In the genomic region with DNA sequence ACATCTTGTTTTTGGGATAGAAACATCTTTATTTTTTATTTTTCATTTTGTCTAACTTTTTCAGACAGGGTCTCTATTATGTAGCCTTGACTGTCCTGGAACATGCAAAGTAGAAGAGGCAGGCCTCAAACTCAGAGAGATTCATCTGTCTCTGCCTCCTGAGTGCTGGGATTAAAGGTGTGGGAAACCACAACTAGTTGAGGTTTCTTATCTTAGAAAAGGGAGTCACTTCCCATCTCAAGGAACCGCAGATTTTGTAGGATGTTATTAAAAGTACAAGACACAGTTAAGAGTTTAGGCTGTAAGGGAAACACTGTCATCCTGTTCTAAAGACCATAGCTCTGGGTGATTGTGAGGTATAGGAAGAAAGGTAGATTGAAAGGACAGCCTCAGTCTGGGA, we compare ENCODE assay signal across 35 mouse cellular contexts.
"Had no signal": no experiment of that assay in that cellular context is flagged by ENCODE, and none has a peak within 500 bp of the region (broad histone marks: within the 10 kb centered on the region; RNA-seq: fewer than 3 reads in every experiment).

No protein-coding gene starts in this region.

- ATAC-seq: hindbrain, embryonic 16.5 days; hindbrain, postnatal 0 days; inflammation-experienced regulatory T-cells, adult 6 months; intestine, embryonic 15.5 days; intestine, embryonic 16.5 days; intestine, postnatal 0 days had no signal

- H3K4me2 ChIP-seq: heart, embryonic 11.5 days; heart, embryonic 12.5 days; heart, embryonic 13.5 days; heart, embryonic 15.5 days; hindbrain, embryonic 12.5 days; hindbrain, embryonic 13.5 days; hindbrain, embryonic 14.5 days; hindbrain, embryonic 15.5 days; intestine, embryonic 15.5 days; kidney, embryonic 15.5 days had no signal

- H3K4me3 ChIP-seq: heart, embryonic 12.5 days; heart, embryonic 13.5 days; heart, embryonic 15.5 days; hindbrain, embryonic 10.5 days; hindbrain, embryonic 12.5 days; hindbrain, embryonic 13.5 days; hindbrain, embryonic 15.5 days; intestine, embryonic 15.5 days; kidney, embryonic 15.5 days; layer of hippocampus, adult 2 months; left cerebral cortex, adult 2 months had no signal

- H3K9me3 ChIP-seq: heart, embryonic 12.5 days; heart, embryonic 13.5 days; heart, embryonic 15.5 days; hindbrain, embryonic 10.5 days; hindbrain, embryonic 12.5 days; hindbrain, embryonic 13.5 days; hindbrain, embryonic 15.5 days; intestine, embryonic 15.5 days; kidney, embryonic 15.5 days had no signal

- DNase-seq: heart, postnatal 10 days; heart, postnatal 14 days; heart, postnatal 36 days; heart, postnatal 4 days; kidney, adult 11 months; kidney, adult 18-20 months; kidney, adult 2 months; kidney, adult 8-10 months; kidney, adult 9 months; kidney, postnatal 10 days; kidney, postnatal 14 days; kidney, postnatal 25 days; kidney, postnatal 36 days; kidney, postnatal 4 days; layer of hippocampus, adult 9-11 months; layer of hippocampus, postnatal 36 days had no signal

- H3K4me1 ChIP-seq: heart, embryonic 12.5 days; heart, embryonic 15.5 days; hindbrain, embryonic 10.5 days; hindbrain, embryonic 12.5 days; hindbrain, embryonic 15.5 days; intestine, embryonic 15.5 days; kidney, embryonic 15.5 days had no signal

- H3K36me3 ChIP-seq: heart, embryonic 12.5 days; heart, embryonic 13.5 days; heart, embryonic 15.5 days; hindbrain, embryonic 10.5 days; hindbrain, embryonic 12.5 days; hindbrain, embryonic 13.5 days; hindbrain, embryonic 15.5 days; intestine, embryonic 15.5 days; kidney, embryonic 15.5 days had no signal

- H3K27ac ChIP-seq: heart, embryonic 13.5 days; heart, embryonic 15.5 days; hindbrain, embryonic 10.5 days; hindbrain, embryonic 12.5 days; hindbrain, embryonic 13.5 days; hindbrain, embryonic 14.5 days; hindbrain, embryonic 15.5 days; hindbrain, postnatal 0 days; intestine, embryonic 15.5 days; kidney, embryonic 15.5 days; kidney, postnatal 0 days; layer of hippocampus, adult 2 months; left cerebral cortex, adult 2 months had no signal

- H3K9ac ChIP-seq: heart, embryonic 12.5 days; heart, embryonic 13.5 days; heart, embryonic 15.5 days; hindbrain, embryonic 12.5 days; hindbrain, embryonic 13.5 days; hindbrain, embryonic 14.5 days; hindbrain, embryonic 15.5 days; intestine, embryonic 15.5 days; kidney, embryonic 15.5 days had no signal

- H3K27me3 ChIP-seq: heart, embryonic 12.5 days; heart, embryonic 13.5 days; heart, embryonic 15.5 days; hindbrain, embryonic 12.5 days; hindbrain, embryonic 13.5 days; hindbrain, embryonic 15.5 days; intestine, embryonic 15.5 days; kidney, embryonic 15.5 days had no signal
